Mouse (Mus musculus) liver, postnatal 0 days (tissue): Measurements from ENCODE around the gene Fndc1. TPM values are rescaled to one million over a fixed set of nuclear protein-coding genes. Genes with fewer than 3 reads are reported as not detected.

ENCODE experiments used
- ATAC-seq: fragments of 200-750 bp; cut with Nextera tagmentation; 2 replicates; pipeline ENCODE4 v1.8.0; 2017; ENCODE audit warnings: mild to moderate bottlenecking, moderate library complexity
- DNase-seq: peaks from one replicate; pipeline ENCODE4 v3.0.0-alpha.2; 2016
- H3K27ac ChIP-seq: fragments of 300-500 bp; sonication (generic); 2 replicates; pipeline ENCODE4 v1.5.1; 2014; ENCODE audit warnings: antibody characterized with exemption, moderate library complexity, mild to moderate bottlenecking, low read depth
- H3K27me3 ChIP-seq: fragments of 300-500 bp; sonication (generic); 2 replicates; pipeline ENCODE4 v1.6.1; 2014; ENCODE audit warnings: low read length, control low read depth, mixed read lengths; ENCODE audit not compliant: insufficient read depth
- H3K36me3 ChIP-seq: fragments of 300-500 bp; sonication (generic); replicated peaks from 2 replicates; pipeline ENCODE4 v1.6.1; 2014; ENCODE audit warnings: mild to moderate bottlenecking, control low read depth, low read length, moderate library complexity, mixed read lengths; ENCODE audit not compliant: insufficient read depth
- H3K4me1 ChIP-seq: fragments of 300-500 bp; sonication (generic); 2 replicates; pipeline ENCODE4 v1.6.1; 2014; ENCODE audit warnings: antibody characterized with exemption, mild to moderate bottlenecking, control low read depth; ENCODE audit not compliant: insufficient read depth
- H3K4me2 ChIP-seq: fragments of 300-500 bp; sonication (generic); 2 replicates; pipeline ENCODE4 v1.6.1; 2014; ENCODE audit warnings: low read depth, mild to moderate bottlenecking, low read length, moderate library complexity, mixed read lengths
- H3K4me3 ChIP-seq: fragments of 300-500 bp; sonication (generic); 2 replicates; pipeline ENCODE4 v1.5.1; 2014; ENCODE audit warnings: low read depth, low read length
- H3K9ac ChIP-seq: fragments of 300-500 bp; sonication (generic); replicated peaks from 2 replicates; pipeline ENCODE4 v1.6.1; 2014; ENCODE audit warnings: mild to moderate bottlenecking, moderate library complexity
- H3K9me3 ChIP-seq: fragments of 300-500 bp; sonication (generic); 2 replicates; pipeline ENCODE4 v1.6.1; 2016; ENCODE audit warnings: mild to moderate bottlenecking, control low read depth, low read length, mixed read lengths
- CTCF ChIP-seq: sonication (generic); IDR thresholded peaks from 2 replicates; pipeline ENCODE4 v1.5.1; 2016; ENCODE audit warnings: antibody characterized with exemption, low read depth
- EP300 ChIP-seq: IDR thresholded peaks from 2 replicates; pipeline ENCODE4 v1.6.1; 2016; ENCODE audit warnings: antibody characterized with exemption, low read depth, mild to moderate bottlenecking
- WGBS: fragments of 180-500 bp; shearing (Covaris S2); extraction: QIAGEN DNeasy Blood & Tissue Kit; methylation state at CpG from one replicate; pipeline ENCODE4 v1.1.7; 2014; ENCODE audit not compliant: insufficient replicate concordance; 5-methylcytosine and 5-hydroxymethylcytosine counted together
- polyA plus RNA-seq: library from polyadenylated mRNA; unstranded; fragments of >200 nt; fragmentation: Nextera tagmentation; extraction: Ambion mirVana; gene quantifications from 2 replicates; pipeline ENCODE4 v1.2.1, GENCODE M21; 2015

The Fndc1 gene
- polyA plus RNA-seq, 1 experiment from 2014 or later, result 0.31 TPM

GRCm38 (mm10) chr17:7790512-7790911 lies 36.6 kb downstream of the Fndc1 start:
- Histone ChIP-seq H3K4me3 (no peak overlapping the region), H3K9ac (no peak overlapping the region), H3K27ac (no peak overlapping the region), H3K4me2 (no peak overlapping the region), H3K27me3 (no peaks in the 10 kb centered on the region), H3K9me3 (no peaks in the 10 kb centered on the region), H3K36me3 (no peaks in the 10 kb centered on the region), H3K4me1 (no peaks in the 10 kb centered on the region)
- WGBS, result 62% methylated on average over 3 of the region's 3 CpGs
- no peak for DNase-seq
- ATAC-seq, result no peak
- TF ChIP-seq EP300, result no peak
- TF ChIP-seq CTCF, result no peak

DNA sequence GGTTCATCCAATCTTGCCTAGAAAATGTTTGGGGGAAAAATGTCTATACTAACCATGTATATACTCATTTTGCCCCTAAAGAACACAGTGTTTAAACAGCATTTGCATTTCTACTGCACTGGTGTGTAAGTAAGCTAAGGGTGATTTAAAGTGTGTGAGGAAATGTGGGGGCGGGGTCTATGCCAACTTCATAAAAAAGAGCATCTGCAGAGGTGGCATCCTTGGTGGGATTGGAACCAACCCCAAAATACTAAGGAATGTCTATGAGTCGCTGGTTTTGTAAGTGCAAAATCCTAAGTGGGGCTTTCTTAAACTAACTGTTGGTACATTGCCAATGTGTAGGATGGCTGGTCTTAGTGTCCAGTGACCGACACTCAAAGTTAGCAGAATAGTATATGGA lies 53.0 kb downstream of the Fndc1 start:
- Histone ChIP-seq H3K27me3 (no peaks in the 10 kb centered on the region), H3K4me1 (no peaks in the 10 kb centered on the region), H3K36me3 (no peaks in the 10 kb centered on the region), H3K27ac (no peak overlapping the region), H3K9me3 (no peaks in the 10 kb centered on the region), H3K9ac (no peak overlapping the region), H3K4me3 (no peak overlapping the region), H3K4me2 (no peak overlapping the region)
- TF ChIP-seq CTCF (no peak), EP300 (no peak)
- 78% methylated on average over 3 of the region's 3 CpGs for WGBS
- DNase-seq (no peak), ATAC-seq (no peak)

GRCm38 (mm10) chr17:7759786-7760185 lies 67.3 kb downstream of the Fndc1 start:
- Histone ChIP-seq H3K4me2 (no peak overlapping the region), H3K27me3 (no peaks in the 10 kb centered on the region), H3K36me3 (no peaks in the 10 kb centered on the region), H3K4me1 (no peaks in the 10 kb centered on the region), H3K27ac (no peak overlapping the region), H3K4me3 (no peak overlapping the region), H3K9ac (no peak overlapping the region), H3K9me3 (no peaks in the 10 kb centered on the region)
- ATAC-seq (no peak), DNase-seq (no peak)
- TF ChIP-seq CTCF (no peak), EP300 (no peak)
- 71% methylated on average over 4 of the region's 4 CpGs for WGBS

- 85% methylated on average over 11 of the region's 11 CpGs for WGBS
- H3K36me3 ChIP-seq, result no peaks in the 10 kb centered on the region
- no peak overlapping the region for H3K4me2 ChIP-seq
- no peak for DNase-seq
- H3K4me3 ChIP-seq, result no peak overlapping the region
- no peak for TF ChIP-seq CTCF
- TF ChIP-seq EP300, result no peak
- H3K27ac ChIP-seq, result no peak overlapping the region
- H3K9ac ChIP-seq, result no peak overlapping the region
- H3K27me3 ChIP-seq, result no peaks in the 10 kb centered on the region
- H3K4me1 ChIP-seq, result no peaks in the 10 kb centered on the region
- ATAC-seq, result no peak
- no peaks in the 10 kb centered on the region for H3K9me3 ChIP-seq
Measured at GRCm38 (mm10) chr17:7755001-7755400, 72.1 kb downstream of the Fndc1 start.

DNA sequence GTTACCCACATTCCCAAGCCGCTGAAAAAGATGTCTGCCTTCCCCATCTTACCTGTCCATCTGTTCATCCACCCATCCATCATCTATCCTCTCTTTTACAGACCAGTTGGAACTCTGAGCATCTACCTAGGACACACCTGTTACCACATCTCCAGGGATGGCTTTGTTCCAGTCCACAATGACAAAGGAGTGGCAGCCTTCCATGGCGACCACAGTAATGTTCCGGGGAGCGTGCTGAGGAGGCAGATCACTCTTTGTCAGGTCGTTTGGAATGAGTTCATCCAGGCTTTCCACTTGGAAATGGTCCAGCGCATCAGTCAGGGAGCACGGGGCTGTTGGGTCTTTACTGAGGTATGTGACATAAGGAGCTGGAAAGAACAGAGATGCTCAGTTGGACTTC lies 73.7 kb downstream of the Fndc1 start:
- no peak overlapping the region for H3K27ac ChIP-seq

GRCm38 (mm10) chr17:7749051-7749815 lies 77.9 kb downstream of the Fndc1 start:
- no peaks in the 10 kb centered on the region for H3K4me1 ChIP-seq
- H3K27me3 ChIP-seq, result no peaks in the 10 kb centered on the region
- H3K9ac ChIP-seq, result no peak overlapping the region
- H3K36me3 ChIP-seq, result no peaks in the 10 kb centered on the region
- ATAC-seq (no peak), DNase-seq (no peak)
- no peak overlapping the region for H3K4me3 ChIP-seq
- TF ChIP-seq EP300, result no peak
- TF ChIP-seq CTCF, result no peak
- no peaks in the 10 kb centered on the region for H3K9me3 ChIP-seq
- H3K4me2 ChIP-seq, result no peak overlapping the region
- 66% methylated on average over 4 of the region's 4 CpGs for WGBS
- H3K27ac ChIP-seq, result no peak overlapping the region

More for the DNA sequence above, 73.7 kb downstream of the Fndc1 start:
- no peak for ATAC-seq
- no peaks in the 10 kb centered on the region for H3K27me3 ChIP-seq
- no peaks in the 10 kb centered on the region for H3K36me3 ChIP-seq
- TF ChIP-seq CTCF, result no peak
- no peak for TF ChIP-seq EP300
- no peak overlapping the region for H3K9ac ChIP-seq
- H3K9me3 ChIP-seq, result no peaks in the 10 kb centered on the region
- H3K4me2 ChIP-seq, result no peak overlapping the region
- H3K4me1 ChIP-seq, result no peaks in the 10 kb centered on the region
- DNase-seq, result no peak
- WGBS, result 67% methylated on average over 7 of the region's 7 CpGs
- no peak overlapping the region for H3K4me3 ChIP-seq

DNA sequence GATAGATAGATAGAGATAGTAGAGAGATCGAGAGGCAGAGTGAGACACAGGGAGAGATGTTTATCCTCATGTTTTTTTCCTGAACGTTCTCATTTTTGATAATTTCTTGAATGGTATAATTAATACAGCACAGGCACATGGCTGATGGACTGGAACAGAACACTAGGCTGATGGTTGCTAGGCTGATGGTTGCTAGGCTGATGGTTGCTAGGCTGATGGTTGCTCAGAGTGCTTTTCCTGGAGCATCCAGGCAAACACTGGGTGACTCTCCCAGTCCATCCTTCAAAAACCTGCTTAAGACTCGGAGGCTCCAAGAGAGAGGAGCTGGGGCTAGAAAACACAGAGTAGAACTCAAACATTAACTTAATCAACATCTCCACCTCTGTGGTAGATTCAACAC lies 80.3 kb downstream of the Fndc1 start:
- no peak for DNase-seq
- H3K27me3 ChIP-seq, result no peaks in the 10 kb centered on the region
- H3K4me1 ChIP-seq, result no peaks in the 10 kb centered on the region
- WGBS, result 74% methylated on average over 3 of the region's 3 CpGs
- H3K4me3 ChIP-seq, result no peak overlapping the region
- ATAC-seq, result no peak
- no peaks in the 10 kb centered on the region for H3K9me3 ChIP-seq
- TF ChIP-seq EP300, result no peak
- no peak for TF ChIP-seq CTCF
- no peaks in the 10 kb centered on the region for H3K36me3 ChIP-seq
- H3K4me2 ChIP-seq, result no peak overlapping the region
- no peak overlapping the region for H3K9ac ChIP-seq
- no peak overlapping the region for H3K27ac ChIP-seq
